Mouse (Mus musculus) bone marrow, adult 2 months (tissue): ENCODE data around the gene Rassf6.

Source experiments
- CTCF ChIP-seq: fragments of 200-500 bp; IDR thresholded peaks from 2 replicates; pipeline ENCODE4 v1.5.1; 2011; ENCODE audit warnings: low read length, control low read depth; ENCODE audit not compliant: control insufficient read depth, insufficient read depth
- POLR2A ChIP-seq: fragments of 200-500 bp; IDR thresholded peaks from 2 replicates; pipeline ENCODE4 v1.6.1; 2011; ENCODE audit warnings: low read depth, mild to moderate bottlenecking, control low read depth, low read length, borderline replicate concordance; ENCODE audit not compliant: control insufficient read depth

- no peak for TF ChIP-seq POLR2A
- no peak for TF ChIP-seq CTCF
Observed at GRCm38 (mm10) chr5:90621316-90621715, 19.1 kb downstream of the Rassf6 start.
